Mouse (Mus musculus) midbrain, embryonic 13.5 days (tissue): ENCODE data around the gene Atp7b. TPM values are rescaled to one million over a fixed set of nuclear protein-coding genes. Genes with fewer than 3 reads are reported as not detected.

Experiments
- ATAC-seq: fragments of 200-750 bp; cut with Nextera tagmentation; 2 replicates; pipeline ENCODE4 v1.8.0; 2017; ENCODE audit warnings: mild to moderate bottlenecking, moderate TSS enrichment, moderate library complexity
- H3K27ac ChIP-seq: fragments of 300-500 bp; sonication (generic); 2 replicates; pipeline ENCODE4 v1.5.1; 2015; ENCODE audit warnings: inconsistent platforms, mild to moderate bottlenecking, moderate library complexity
- H3K27me3 ChIP-seq: fragments of 300-500 bp; sonication (generic); 2 replicates; pipeline ENCODE4 v1.6.1; 2015; ENCODE audit warnings: mild to moderate bottlenecking, inconsistent platforms
- H3K36me3 ChIP-seq: fragments of 300-500 bp; sonication (generic); 2 replicates; pipeline ENCODE4 v1.6.1; 2015; ENCODE audit warnings: mild to moderate bottlenecking, inconsistent platforms
- H3K4me1 ChIP-seq: fragments of 300-500 bp; sonication (generic); replicated peaks from 2 replicates; pipeline ENCODE4 v1.6.1; 2015; ENCODE audit warnings: inconsistent platforms
- H3K4me2 ChIP-seq: fragments of 300-500 bp; sonication (generic); replicated peaks from 2 replicates; pipeline ENCODE4 v1.6.1; 2015; ENCODE audit warnings: moderate library complexity, mild to moderate bottlenecking, inconsistent platforms
- H3K4me3 ChIP-seq: fragments of 300-500 bp; sonication (generic); replicated peaks from 2 replicates; pipeline ENCODE4 v1.5.1; 2015; ENCODE audit warnings: mild to moderate bottlenecking, inconsistent platforms
- H3K9ac ChIP-seq: fragments of 300-500 bp; sonication (generic); replicated peaks from 2 replicates; pipeline ENCODE4 v1.6.1; 2015; ENCODE audit warnings: mild to moderate bottlenecking, inconsistent platforms
- H3K9me3 ChIP-seq: fragments of 300-500 bp; sonication (generic); 2 replicates; pipeline ENCODE4 v1.6.1; 2016; ENCODE audit warnings: mild to moderate bottlenecking, inconsistent platforms
- WGBS: fragments of 180-500 bp; shearing (Covaris S2); methylation state at CpG from one replicate; pipeline ENCODE4 v1.1.7; 2015; 5-methylcytosine and 5-hydroxymethylcytosine counted together
- polyA plus RNA-seq: library from polyadenylated mRNA; unstranded; fragments of >200 nt; fragmentation: Nextera tagmentation; extraction: Ambion mirVana; gene quantifications from 2 replicates; pipeline ENCODE4 v1.2.1, GENCODE M21; 2015

Gene Atp7b
- polyA plus RNA-seq, 1 experiment from 2014 or later = 1.5 TPM

- Histone ChIP-seq H3K9ac (no peak within 1 kb of the TSS), H3K4me1 (no peaks in the 10 kb centered on the region), H3K27me3 (no peaks in the 10 kb centered on the region), H3K27ac (no peak within 1 kb of the TSS), H3K9me3 (no peaks in the 10 kb centered on the region), H3K36me3 (no peaks in the 10 kb centered on the region), H3K4me3 (no peak within 1 kb of the TSS), H3K4me2 (no peak within 1 kb of the TSS)
- no peak for ATAC-seq
- 87% methylated on average over 2 of the region's 2 CpGs for WGBS
Measured at GRCm38 (mm10) chr8:21958414-21958813, 101.7 kb downstream of the Atp7b start, which contains the start of gene Fam90a1a. Gene Fam90a1a, plus strand, starts transcription at chr8:21958714.

- Histone ChIP-seq H3K4me3 (no peak overlapping the region), H3K9ac (no peak overlapping the region), H3K27ac (no peak overlapping the region), H3K4me2 (no peak overlapping the region), H3K27me3 (no peaks in the 10 kb centered on the region), H3K4me1 (no peaks in the 10 kb centered on the region), H3K9me3 (no peaks in the 10 kb centered on the region), H3K36me3 (no peaks in the 10 kb centered on the region)
- no peak for ATAC-seq
- WGBS = 85% methylated on average over 3 of the region's 3 CpGs
Measured at GRCm38 (mm10) chr8:21956336-21956735, 103.8 kb downstream of the Atp7b start.

- no peak overlapping the region for H3K27ac ChIP-seq
- H3K27me3 ChIP-seq = no peaks in the 10 kb centered on the region
- no peak for ATAC-seq
- no peaks in the 10 kb centered on the region for H3K9me3 ChIP-seq
- H3K4me1 ChIP-seq = no peaks in the 10 kb centered on the region
- WGBS = 7% methylated on average over 9 of the region's 9 CpGs
- H3K4me2 ChIP-seq = no peak overlapping the region
- H3K9ac ChIP-seq = no peak overlapping the region
- no peaks in the 10 kb centered on the region for H3K36me3 ChIP-seq
- no peak overlapping the region for H3K4me3 ChIP-seq
Measured at GRCm38 (mm10) chr8:21955321-21955720, 104.8 kb downstream of the Atp7b start.

- WGBS = 60% methylated on average over 9 of the region's 9 CpGs
- Histone ChIP-seq H3K4me3 (no peak overlapping the region), H3K4me1 (no peaks in the 10 kb centered on the region), H3K4me2 (no peak overlapping the region), H3K9me3 (no peaks in the 10 kb centered on the region), H3K9ac (no peak overlapping the region), H3K27me3 (no peaks in the 10 kb centered on the region), H3K27ac (no peak overlapping the region), H3K36me3 (no peaks in the 10 kb centered on the region)
- no peak for ATAC-seq
Measured at GRCm38 (mm10) chr8:21947311-21948017, 112.6 kb downstream of the Atp7b start.

- Histone ChIP-seq H3K36me3 (no peaks in the 10 kb centered on the region), H3K4me2 (no peak within 1 kb of the TSS), H3K27me3 (no peaks in the 10 kb centered on the region), H3K9me3 (no peaks in the 10 kb centered on the region), H3K27ac (no peak within 1 kb of the TSS), H3K4me1 (no peaks in the 10 kb centered on the region), H3K9ac (no peak within 1 kb of the TSS), H3K4me3 (no peak within 1 kb of the TSS)
- WGBS = 84% methylated on average over 6 of the region's 6 CpGs
- no peak for ATAC-seq
Measured at GRCm38 (mm10) chr8:21946462-21946861, 113.6 kb downstream of the Atp7b start, which contains the start of gene Defb13. Gene Defb13, plus strand, starts transcription at chr8:21946762.

Other genes with a start within 250 kb of the Atp7b start
- not detected in 2 replicates for gene Defb50, start 236.8 kb downstream of the Atp7b start, polyA plus RNA-seq
- gene Defb2, start 220.4 kb downstream of the Atp7b start, polyA plus RNA-seq = 0.70 TPM in 1 of 2 replicates, not detected in the other
- not detected in 2 replicates for gene Defb10, start 201.4 kb downstream of the Atp7b start, polyA plus RNA-seq
- gene Defb9, start 174.9 kb downstream of the Atp7b start, polyA plus RNA-seq = not detected in 2 replicates
- gene Defb11, start 153.9 kb downstream of the Atp7b start, polyA plus RNA-seq = 2.0 and 4.2 TPM in 2 replicates
- gene Defb15, start 127.6 kb downstream of the Atp7b start, polyA plus RNA-seq = not detected in 2 replicates
- not detected in 2 replicates for gene Defb35, start 122.0 kb downstream of the Atp7b start, polyA plus RNA-seq
- not detected in 2 replicates for gene Defb13, start 113.5 kb downstream of the Atp7b start, polyA plus RNA-seq
- gene Fam90a1a, start 101.6 kb downstream of the Atp7b start, polyA plus RNA-seq = not detected in 2 replicates
- gene Ccdc70, start 90.5 kb downstream of the Atp7b start, polyA plus RNA-seq = not detected in 2 replicates
- gene Alg11, start 416 bp upstream of the Atp7b start, polyA plus RNA-seq = 37.1 and 38.4 TPM in 2 replicates
- gene Nek5, start 64.7 kb upstream of the Atp7b start, polyA plus RNA-seq = 0.36 and 0.43 TPM in 2 replicates
- gene Nek3, start 106.1 kb upstream of the Atp7b start, polyA plus RNA-seq = 8.9 and 9.1 TPM in 2 replicates
- gene Ckap2, start 125.5 kb upstream of the Atp7b start, polyA plus RNA-seq = 26.8 and 27.5 TPM in 2 replicates
- 39.9 and 43.2 TPM in 2 replicates for gene Vps36, start 132.5 kb upstream of the Atp7b start, polyA plus RNA-seq
- 6.1 and 6.9 TPM in 2 replicates for gene Thsd1, start 167.0 kb upstream of the Atp7b start, polyA plus RNA-seq
- gene Tpte, start 223.1 kb upstream of the Atp7b start, polyA plus RNA-seq = not detected in 2 replicates